Mouse (Mus musculus) embryonic facial prominence, embryonic 10.5 days (tissue): ENCODE results near the gene Osbpl10. TPM values are rescaled to one million over a fixed set of nuclear protein-coding genes. Genes with fewer than 3 reads are reported as not detected.

Experiments used
- DNase-seq: peaks from one replicate; pipeline ENCODE4 v3.0.0-alpha.2; 2017; ENCODE audit warnings: low spot score
- H3K27ac ChIP-seq: fragments of 300-500 bp; sonication (generic); replicated peaks from 2 replicates; pipeline ENCODE4 v1.5.1; 2016; ENCODE audit warnings: mild to moderate bottlenecking
- H3K27me3 ChIP-seq: fragments of 300-500 bp; sonication (generic); replicated peaks from 2 replicates; pipeline ENCODE4 v1.6.1; 2016; ENCODE audit warnings: low read depth, mild to moderate bottlenecking; ENCODE audit not compliant: poor library complexity, severe bottlenecking
- H3K36me3 ChIP-seq: fragments of 300-500 bp; sonication (generic); replicated peaks from 2 replicates; pipeline ENCODE4 v1.6.1; 2016; ENCODE audit warnings: mild to moderate bottlenecking, moderate library complexity
- H3K4me1 ChIP-seq: fragments of 300-500 bp; sonication (generic); 2 replicates; pipeline ENCODE4 v1.6.1; 2016
- H3K4me3 ChIP-seq: fragments of 300-500 bp; sonication (generic); 2 replicates; pipeline ENCODE4 v1.5.1; 2016; ENCODE audit warnings: mild to moderate bottlenecking, moderate library complexity
- H3K9me3 ChIP-seq: fragments of 300-500 bp; sonication (generic); 2 replicates; pipeline ENCODE4 v1.6.1; 2016; ENCODE audit warnings: mild to moderate bottlenecking
- WGBS: fragments of 180-500 bp; shearing (Covaris S2); methylation state at CpG from one replicate; pipeline ENCODE4 v1.1.7; 2016; 5-methylcytosine and 5-hydroxymethylcytosine counted together
- polyA plus RNA-seq: library from polyadenylated mRNA; unstranded; fragments of >200 nt; fragmentation: Nextera tagmentation; extraction: Ambion mirVana; gene quantifications from 2 replicates; pipeline ENCODE4 v1.2.1, GENCODE M21; 2016

Gene Osbpl10
- 1.1 and 1.3 TPM in 2 replicates for polyA plus RNA-seq

- peaks cover 48% of the 10 kb centered on the region for H3K27me3 ChIP-seq
- H3K4me1 ChIP-seq = peaks cover 22% of the 10 kb centered on the region
- H3K9me3 ChIP-seq = no peaks in the 10 kb centered on the region
- no peaks in the 10 kb centered on the region for H3K36me3 ChIP-seq
- DNase-seq = peak; percentile 85
- WGBS = 1% methylated on average over 82 of the region's 86 CpGs
- H3K27ac ChIP-seq = peak within 1 kb of the TSS; percentile 90
- H3K4me3 ChIP-seq = peak within 1 kb of the TSS; percentile 88
Measured at GRCm38 (mm10) chr9:114978281-114979111, at the start of gene Osbpl10. Gene Osbpl10 (plus strand): TSS chr9:114978569.

- 0 out of 2 replicates have a peak, but pooled peaks cover 7% of the 10 kb centered on the region for H3K27me3 ChIP-seq
- no peak overlapping the region for H3K27ac ChIP-seq
- WGBS = 81% methylated on average over 9 of the region's 9 CpGs
- H3K4me1 ChIP-seq = peaks cover 29% of the 10 kb centered on the region
- H3K9me3 ChIP-seq = no peaks in the 10 kb centered on the region
- DNase-seq = no peak
- no peak overlapping the region for H3K4me3 ChIP-seq
- H3K36me3 ChIP-seq = no peaks in the 10 kb centered on the region
Measured at GRCm38 (mm10) chr9:114930464-114931090, 47.8 kb upstream of the Osbpl10 start.

DNA sequence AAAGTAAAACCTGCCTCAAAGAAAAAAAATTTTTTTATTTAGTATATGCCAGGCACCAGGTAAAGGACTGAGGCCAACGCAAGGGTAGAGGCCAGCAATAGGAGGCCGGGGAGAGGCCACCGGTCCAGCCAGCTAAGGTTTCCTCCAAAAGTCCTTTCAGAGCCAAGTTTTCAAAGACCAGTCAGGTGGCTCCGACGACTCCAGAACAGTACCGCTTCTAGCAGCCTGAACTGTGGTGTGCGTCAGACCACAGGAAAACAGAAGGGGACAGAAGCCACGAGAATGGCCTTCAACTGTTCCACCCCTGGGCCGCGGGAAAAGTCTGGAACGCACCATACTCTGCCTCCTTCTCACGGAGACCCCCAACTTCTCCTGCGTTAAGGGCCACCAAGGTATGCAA is 45.8 kb upstream of the Osbpl10 start:
- peaks cover 30% of the 10 kb centered on the region for H3K4me1 ChIP-seq
- H3K36me3 ChIP-seq = no peaks in the 10 kb centered on the region
- H3K27ac ChIP-seq = 0 out of 2 replicates have a peak overlapping the region, but pooled peaks have one; percentile 81
- H3K9me3 ChIP-seq = no peaks in the 10 kb centered on the region
- H3K27me3 ChIP-seq = 0 out of 2 replicates have a peak, but pooled peaks cover 7% of the 10 kb centered on the region
- H3K4me3 ChIP-seq = peak overlapping the region; percentile 77
- peak; percentile 16 for DNase-seq
- 23% methylated on average over 13 of the region's 13 CpGs for WGBS

- Histone ChIP-seq H3K27ac (peak overlapping the region; percentile 81), H3K9me3 (no peaks in the 10 kb centered on the region), H3K27me3 (0 out of 2 replicates have a peak, but pooled peaks cover 7% of the 10 kb centered on the region), H3K4me3 (peak overlapping the region; percentile 77), H3K4me1 (peaks cover 30% of the 10 kb centered on the region), H3K36me3 (no peaks in the 10 kb centered on the region)
- under 1% methylated on average over 50 of the region's 50 CpGs for WGBS
- DNase-seq = no peak
Measured at GRCm38 (mm10) chr9:114933037-114933722, 45.2 kb upstream of the Osbpl10 start.

DNA sequence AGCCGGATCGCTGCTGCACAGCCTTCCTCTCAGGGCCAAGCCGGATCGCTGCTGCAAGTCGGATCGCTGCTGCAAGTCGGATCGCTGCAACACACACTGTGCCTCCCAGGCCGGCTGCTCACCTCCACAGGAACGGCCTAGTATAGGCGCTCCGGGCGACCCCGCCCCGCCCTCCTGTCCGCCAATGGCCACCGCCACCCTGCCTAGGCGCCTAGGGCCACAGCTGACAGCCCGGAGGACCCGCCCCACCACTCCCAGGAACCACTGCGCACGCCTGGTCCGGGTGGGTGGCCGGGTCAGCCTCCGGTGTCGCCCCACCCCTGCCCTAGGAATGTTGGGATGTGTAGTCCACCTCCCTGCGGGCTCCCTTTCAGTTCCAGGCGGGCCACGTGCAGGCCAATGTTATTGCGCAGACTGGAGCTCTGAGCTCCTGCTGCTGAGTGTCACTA is 44.6 kb upstream of the Osbpl10 start, which contains the start of gene Gpd1l:
Gene Gpd1l, minus strand, starts transcription at position 265 of the 449 bp plus-strand sequence.
- DNase-seq = peak; percentile 99
- H3K4me3 ChIP-seq = peak within 1 kb of the TSS; percentile 77
- peaks cover 30% of the 10 kb centered on the region for H3K4me1 ChIP-seq
- no peaks in the 10 kb centered on the region for H3K36me3 ChIP-seq
- H3K9me3 ChIP-seq = no peaks in the 10 kb centered on the region
- under 1% methylated on average over 30 of the region's 30 CpGs for WGBS
- H3K27ac ChIP-seq = peak within 1 kb of the TSS; percentile 81
- H3K27me3 ChIP-seq = 0 out of 2 replicates have a peak, but pooled peaks cover 7% of the 10 kb centered on the region

DNA sequence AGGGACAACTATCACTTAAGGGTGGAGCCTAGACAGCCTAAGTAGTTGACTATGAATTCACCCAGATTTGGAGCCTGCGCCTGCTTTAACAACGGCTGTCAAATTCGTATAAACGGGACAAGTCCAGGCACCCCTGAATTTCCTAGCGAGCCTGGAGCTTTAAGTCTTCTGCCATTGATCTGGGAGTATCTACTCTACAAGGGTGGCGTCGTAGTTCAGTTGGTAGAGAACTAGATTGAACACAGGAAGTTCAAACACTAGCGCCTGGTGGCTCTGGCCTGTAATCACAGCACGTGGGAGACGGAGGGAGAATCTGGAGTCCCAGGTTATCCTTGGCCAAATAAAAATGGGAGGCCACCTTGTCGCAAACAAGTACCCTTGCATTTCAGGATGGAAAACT is 44.1 kb upstream of the Osbpl10 start:
- DNase-seq = no peak
- 69% methylated on average over 11 of the region's 11 CpGs for WGBS
- H3K4me1 ChIP-seq = peaks cover 30% of the 10 kb centered on the region
- no peaks in the 10 kb centered on the region for H3K9me3 ChIP-seq
- H3K36me3 ChIP-seq = no peaks in the 10 kb centered on the region
- 0 out of 2 replicates have a peak, but pooled peaks cover 7% of the 10 kb centered on the region for H3K27me3 ChIP-seq
- peak overlapping the region; percentile 77 for H3K4me3 ChIP-seq
- peak overlapping the region; percentile 81 for H3K27ac ChIP-seq

GRCm38 (mm10) chr9:114935321-114935720 is 43.0 kb upstream of the Osbpl10 start:
- 0 out of 2 replicates have a peak, but pooled peaks cover 7% of the 10 kb centered on the region for H3K27me3 ChIP-seq
- H3K9me3 ChIP-seq = no peaks in the 10 kb centered on the region
- H3K27ac ChIP-seq = peak overlapping the region; percentile 35; the same call in 1 of the 2 replicates
- H3K36me3 ChIP-seq = no peaks in the 10 kb centered on the region
- 68% methylated on average over 4 of the region's 4 CpGs for WGBS
- peaks cover 30% of the 10 kb centered on the region for H3K4me1 ChIP-seq
- peak; percentile 76 for DNase-seq
- no peak overlapping the region for H3K4me3 ChIP-seq

DNA sequence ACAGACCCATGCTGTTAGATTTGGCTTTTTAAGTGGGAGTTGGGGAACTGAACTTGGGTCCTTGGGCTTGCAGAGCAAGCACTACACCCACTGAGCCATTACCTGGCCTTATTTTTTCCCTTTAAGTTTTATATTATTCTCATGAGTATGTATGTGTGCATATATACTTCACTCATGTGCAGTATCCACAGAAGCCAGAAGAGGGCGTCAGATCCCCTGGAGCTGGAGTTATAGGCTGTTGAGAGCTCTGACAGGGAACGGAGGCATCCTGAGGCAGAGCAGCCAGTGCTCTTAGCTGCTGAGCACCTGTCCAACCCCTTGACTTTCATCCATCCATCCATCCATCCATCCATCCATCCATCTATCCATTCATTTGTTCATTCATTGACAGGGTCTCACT is 41.7 kb upstream of the Osbpl10 start:
- Histone ChIP-seq H3K36me3 (no peaks in the 10 kb centered on the region), H3K4me1 (peaks cover 30% of the 10 kb centered on the region), H3K9me3 (peaks cover under 1% of the 10 kb centered on the region; the same call in 1 of the 2 replicates), H3K4me3 (no peak overlapping the region), H3K27me3 (0 out of 2 replicates have a peak, but pooled peaks cover 7% of the 10 kb centered on the region), H3K27ac (no peak overlapping the region)
- no peak for DNase-seq
- WGBS = 79% methylated on average over 2 of the region's 2 CpGs

- no peaks in the 10 kb centered on the region for H3K27me3 ChIP-seq
- peaks cover 4% of the 10 kb centered on the region for H3K4me1 ChIP-seq
- H3K36me3 ChIP-seq = no peaks in the 10 kb centered on the region
- H3K27ac ChIP-seq = no peak overlapping the region
- no peak for DNase-seq
- H3K9me3 ChIP-seq = peaks cover 3% of the 10 kb centered on the region; the same call in 1 of the 2 replicates
- no peak overlapping the region for H3K4me3 ChIP-seq
- WGBS = 84% methylated on average over 3 of the region's 3 CpGs
Measured at GRCm38 (mm10) chr9:114944642-114945041, 33.7 kb upstream of the Osbpl10 start.

GRCm38 (mm10) chr9:114945576-114945975 is 32.8 kb upstream of the Osbpl10 start:
- Histone ChIP-seq H3K27ac (no peak overlapping the region), H3K36me3 (no peaks in the 10 kb centered on the region), H3K27me3 (no peaks in the 10 kb centered on the region), H3K9me3 (peaks cover 3% of the 10 kb centered on the region; the same call in 1 of the 2 replicates), H3K4me3 (no peak overlapping the region), H3K4me1 (peaks cover 12% of the 10 kb centered on the region)
- no peak for DNase-seq
- 88% methylated on average over 6 of the region's 6 CpGs for WGBS

DNA sequence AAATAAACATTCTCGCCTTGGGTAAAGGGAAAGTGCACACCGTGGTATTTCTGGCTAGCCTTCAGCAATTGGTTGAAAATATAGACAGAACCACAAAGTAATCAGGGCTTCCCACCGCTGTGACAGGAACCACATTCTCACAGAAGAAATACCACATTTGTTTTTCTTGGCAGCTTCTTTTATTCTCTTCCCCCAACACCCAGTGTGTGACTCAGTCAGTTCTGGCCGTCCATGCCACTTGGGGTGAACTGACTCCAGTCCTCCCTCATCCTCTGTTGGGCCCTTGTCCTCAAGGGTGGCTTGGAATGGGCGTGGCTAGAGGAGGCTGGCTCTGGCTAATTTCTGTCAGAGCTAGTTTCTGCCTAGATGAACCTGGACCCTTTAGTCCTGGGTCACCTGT is 30.0 kb upstream of the Osbpl10 start:
- Histone ChIP-seq H3K27ac (no peak overlapping the region), H3K4me3 (no peak overlapping the region), H3K36me3 (no peaks in the 10 kb centered on the region), H3K9me3 (no peaks in the 10 kb centered on the region), H3K27me3 (no peaks in the 10 kb centered on the region), H3K4me1 (peaks cover 12% of the 10 kb centered on the region)
- DNase-seq = no peak
- 67% methylated on average over 5 of the region's 5 CpGs for WGBS

DNA sequence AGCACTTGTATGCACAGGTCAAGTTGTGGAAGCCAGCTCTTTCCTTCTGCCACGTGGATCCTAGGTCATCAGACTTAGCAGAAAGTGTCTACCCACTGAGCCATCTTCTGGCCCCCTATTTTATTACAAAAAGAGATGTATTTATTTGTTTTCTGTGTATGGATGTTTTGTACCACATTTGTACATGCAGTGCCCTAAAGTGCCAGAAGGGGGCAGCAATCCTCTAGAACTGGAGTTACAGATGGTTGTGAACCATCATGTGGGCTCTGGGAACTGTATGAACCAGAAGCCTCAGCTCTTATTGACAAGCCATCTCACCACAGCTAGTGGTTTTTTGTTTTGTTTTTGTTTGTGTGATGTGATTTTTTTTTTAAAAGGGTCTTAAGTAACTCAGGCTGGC is 25.5 kb upstream of the Osbpl10 start:
- Histone ChIP-seq H3K4me1 (peaks cover 12% of the 10 kb centered on the region), H3K27ac (no peak overlapping the region), H3K36me3 (no peaks in the 10 kb centered on the region), H3K4me3 (no peak overlapping the region), H3K27me3 (no peaks in the 10 kb centered on the region), H3K9me3 (no peaks in the 10 kb centered on the region)
- WGBS = 26% methylated on average over 1 of the region's 1 CpGs
- peak; percentile 22 for DNase-seq
